ENCODE assay signal across 8 mouse cellular contexts in genomic region chr13:78428084-78428445, GRCm38 (mm10).
A peak's percentile ranks its signal among the peaks of the same experiment; 100 is the strongest.
DNase-seq lines count a peak whose midpoint lies in the region; ATAC-seq and TF ChIP-seq lines count a peak whose summit lies in the region.

No protein-coding gene starts in this region.

- H3K9ac ChIP-seq in limb, embryonic 13.5 days = peak overlapping the region; percentile 19; the same call in 1 of the 2 replicates
- no peak overlapping the region for H3K9ac ChIP-seq in stomach, postnatal 0 days (ENCODE audit: low read length)

- TF ChIP-seq CTCF in stomach, postnatal 0 days (IDR thresholded peaks at IDR 0.05; ENCODE audit: low read depth) = no peak

- 11% methylated on average over 9 of the region's 9 CpGs for WGBS in limb, embryonic 13.5 days
- WGBS in stomach, postnatal 0 days = 16% methylated on average over 9 of the region's 9 CpGs

- no peak overlapping the region for H3K27ac ChIP-seq in limb, embryonic 13.5 days
- no peak overlapping the region for H3K27ac ChIP-seq in stomach, postnatal 0 days (replicated peaks)

- H3K27me3 ChIP-seq in limb, embryonic 13.5 days = no peaks in the 10 kb centered on the region
- no peaks in the 10 kb centered on the region for H3K27me3 ChIP-seq in stomach, postnatal 0 days (ENCODE audit: control insufficient read depth, insufficient read depth, low read length)

- peaks cover 21% of the 10 kb centered on the region for H3K4me1 ChIP-seq in limb, embryonic 13.5 days
- H3K4me1 ChIP-seq in stomach, postnatal 0 days (replicated peaks; ENCODE audit: control insufficient read depth, insufficient read depth) = no peaks in the 10 kb centered on the region

- no peak for DNase-seq in frontal cortex, postnatal 10 days (ENCODE audit: low spot score in 2 of 2)
- peak; percentile 6 for DNase-seq in urinary bladder, postnatal 14 days (ENCODE audit: low spot score)
- DNase-seq in urinary bladder, adult 2 months (ENCODE audit: low spot score) = no peak
- no peak for DNase-seq in stomach, postnatal 0 days (ENCODE audit: low spot score)
- no peak for DNase-seq in spleen, postnatal 10 days (ENCODE audit: low spot score in 2 of 2)
- DNase-seq in right cerebral cortex, adult 18-20 months = no peak

- peak overlapping the region; percentile 60 for H3K4me2 ChIP-seq in limb, embryonic 13.5 days (replicated peaks)
- H3K4me2 ChIP-seq in stomach, postnatal 0 days (replicated peaks; ENCODE audit: low read depth) = peak overlapping the region; percentile 56

- no peaks in the 10 kb centered on the region for H3K36me3 ChIP-seq in limb, embryonic 13.5 days
- no peaks in the 10 kb centered on the region for H3K36me3 ChIP-seq in stomach, postnatal 0 days (ENCODE audit: control insufficient read depth, insufficient read depth, low read length)

- H3K9me3 ChIP-seq in limb, embryonic 13.5 days = no peaks in the 10 kb centered on the region
- H3K9me3 ChIP-seq in stomach, postnatal 0 days (ENCODE audit: control insufficient read depth, low read length) = no peaks in the 10 kb centered on the region

- H3K4me3 ChIP-seq in limb, embryonic 13.5 days = peak overlapping the region; percentile 26
- H3K4me3 ChIP-seq in stomach, postnatal 0 days (ENCODE audit: low read depth, low read length) = peak overlapping the region; percentile 25; the same call in 1 of the 2 replicates

- ATAC-seq in frontal cortex, adult (ENCODE audit: low TSS enrichment) = peak; percentile 35; the same call in 1 of the 2 replicates
- ATAC-seq in limb, embryonic 13.5 days (ENCODE audit: low FRiP score, low read depth) = no peak
- ATAC-seq in stomach, postnatal 0 days (ENCODE audit: low FRiP score, low TSS enrichment) = no peak

- TF ChIP-seq EP300 in stomach, postnatal 0 days (optimal IDR thresholded peaks at IDR 0.05) = no peak
